Mouse (Mus musculus): ENCODE results near the gene Aph1a.
"Not testable (repeated sequence)": the region's sequence is repeated elsewhere in the genome, so short reads cannot be mapped to it uniquely, and the experiment has no call there.

DNA sequence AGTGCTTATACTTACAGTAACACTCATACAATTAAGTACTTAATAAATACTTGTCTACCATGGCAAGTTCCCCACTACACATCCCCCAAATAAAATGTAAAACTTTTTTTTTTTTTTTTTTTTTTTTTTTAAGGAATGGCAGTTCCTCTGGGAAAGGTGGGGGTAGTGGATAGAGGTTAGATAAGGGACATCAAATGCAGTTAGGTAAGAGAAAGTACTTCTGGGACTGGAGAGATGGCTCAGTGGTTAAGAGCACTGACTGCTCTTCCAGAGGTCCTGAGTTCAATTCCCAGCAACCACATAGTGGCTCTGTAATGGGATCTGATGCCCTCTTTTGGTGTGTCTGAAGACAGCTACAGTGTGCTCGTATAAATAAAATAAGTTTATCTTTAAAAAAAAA, 36.7 kb upstream of the Aph1a start:
- not testable (repeated sequence) for TF ChIP-seq EP300 (IDR thresholded peaks at IDR 0.05; ENCODE audit: insufficient read depth, low read depth, low read length); CTCF (IDR thresholded peaks at IDR 0.05; ENCODE audit: low read depth, low read length); POLR2A (IDR thresholded peaks at IDR 0.05; ENCODE audit: insufficient read depth, low read length)
